Mouse (Mus musculus) heart, postnatal 4 days (tissue): Measurements from ENCODE around the gene Rtkn. TPM values are rescaled to one million over a fixed set of nuclear protein-coding genes. Genes with fewer than 3 reads are reported as not detected.
A peak's percentile ranks its signal among the peaks of the same experiment; 100 is the strongest.

Source experiments
- DNase-seq: peaks from one replicate; pipeline ENCODE4 v3.0.0; 2021
- total RNA-seq, 2 experiments: library from RNA; stranded (reverse); gene quantifications; 2 replicates each; pipeline ENCODE4 v1.2.3; 2021

Rtkn gene
- 10 to 100 TPM; 11.7 to 13.1 TPM for total RNA-seq

GRCm38 (mm10) chr6:83134951-83135513 is at the start of gene Rtkn:
Gene Rtkn (plus strand): TSS chr6:83135463.
- DNase-seq = no peak

DNA sequence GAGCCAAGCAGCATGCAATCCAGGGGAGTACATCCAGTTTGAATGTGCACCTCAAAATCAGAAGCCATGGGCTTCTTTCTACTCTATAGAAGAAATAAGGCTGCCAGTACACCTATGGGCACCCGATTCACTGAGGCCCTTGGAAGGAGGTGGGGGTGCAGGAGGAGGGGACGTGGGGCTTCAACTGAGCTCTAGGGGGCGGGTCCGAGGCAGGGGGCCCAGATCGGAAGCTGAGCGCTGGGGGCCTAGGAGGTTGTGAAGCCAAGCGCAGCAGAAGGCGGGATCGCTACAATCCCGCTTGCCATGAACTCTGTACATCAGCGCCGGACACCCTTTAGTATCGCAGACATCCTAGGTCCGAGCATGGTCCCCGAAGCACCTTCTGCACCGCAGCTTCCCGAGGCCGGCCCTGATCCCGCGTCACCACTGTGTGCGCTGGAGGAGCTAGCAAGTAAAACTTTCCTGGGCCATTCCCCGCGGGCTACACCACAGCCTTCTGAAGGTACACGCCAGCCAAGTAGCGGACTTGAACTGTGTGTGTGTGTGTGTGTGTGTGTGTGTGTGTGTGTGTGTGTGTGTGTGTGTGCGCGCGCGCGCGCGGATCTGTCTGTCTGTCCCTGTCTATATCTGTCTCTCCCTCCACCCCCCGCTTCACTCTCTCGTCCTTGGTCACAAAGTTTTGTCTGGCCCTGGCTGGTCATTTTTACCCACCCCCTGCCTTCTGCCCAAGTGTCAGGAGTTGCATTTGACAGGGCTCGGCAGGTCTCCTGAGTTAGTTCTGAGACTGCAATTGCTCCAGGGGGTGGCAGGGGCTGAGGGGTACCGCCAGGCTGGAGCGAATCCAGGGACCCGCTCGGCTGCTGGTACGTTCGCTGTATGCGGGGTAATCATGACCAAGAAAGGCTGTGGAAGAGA is 48.9 kb upstream of the Rtkn start, which contains the start of gene Lbx2:
Lbx2 (plus strand) TSS at position 247 of the 915 bp plus-strand sequence.
- DNase-seq = no peak

DNA sequence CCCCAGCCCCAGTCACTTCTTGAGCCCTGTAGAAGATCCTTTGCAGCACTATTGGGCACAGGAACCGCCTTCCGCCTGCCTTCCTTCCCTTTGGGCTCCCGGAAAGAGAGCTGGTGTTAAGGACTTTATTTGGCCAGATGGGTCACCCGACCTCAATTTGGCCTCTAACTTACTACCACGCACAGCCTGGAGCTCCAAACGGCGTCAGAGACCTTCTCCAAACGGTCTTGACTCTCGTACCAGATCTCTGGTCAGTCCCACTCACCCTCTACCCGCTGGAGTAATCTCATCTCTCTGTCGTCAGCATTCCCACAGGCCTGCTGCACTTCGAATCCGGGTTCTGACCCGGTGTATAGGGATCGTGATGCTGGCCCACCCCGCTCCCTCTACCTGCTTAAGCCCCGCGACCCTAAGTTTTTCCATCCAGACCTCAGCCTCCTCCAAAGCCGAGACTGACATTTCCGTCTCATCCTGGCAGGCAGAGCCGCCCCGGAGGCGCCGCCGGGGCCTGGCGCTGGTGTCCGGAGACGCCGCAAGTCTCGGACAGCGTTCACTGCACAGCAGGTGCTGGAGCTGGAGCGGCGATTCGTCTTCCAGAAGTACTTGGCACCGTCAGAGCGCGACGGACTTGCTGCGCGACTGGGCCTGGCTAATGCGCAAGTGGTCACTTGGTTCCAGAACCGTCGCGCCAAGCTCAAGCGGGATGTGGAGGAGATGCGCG is 47.9 kb upstream of the Rtkn start:
- DNase-seq = peak; percentile 27

DNA sequence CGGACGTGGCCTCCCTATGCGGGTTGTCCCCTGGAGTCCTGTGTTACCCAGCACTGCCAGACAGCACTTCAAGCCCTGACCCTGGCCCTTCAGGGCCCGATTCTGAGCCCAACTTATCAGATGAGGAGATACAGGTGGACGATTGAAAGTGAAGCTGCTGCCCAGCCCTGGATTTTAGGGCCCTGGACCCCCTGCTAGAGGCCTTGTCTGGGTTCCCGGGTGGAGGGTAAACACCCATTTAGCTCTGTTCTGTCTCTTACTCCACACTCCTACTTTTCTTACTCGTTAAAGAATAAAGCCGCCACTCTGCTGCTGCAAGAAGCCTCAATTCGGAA is 47.4 kb upstream of the Rtkn start:
- no peak for DNase-seq

GRCm38 (mm10) chr6:83092416-83093127 is 42.7 kb upstream of the Rtkn start:
- peak; percentile 41 for DNase-seq

- DNase-seq = no peak
Measured at GRCm38 (mm10) chr6:83095968-83096367, 39.3 kb upstream of the Rtkn start.

DNA sequence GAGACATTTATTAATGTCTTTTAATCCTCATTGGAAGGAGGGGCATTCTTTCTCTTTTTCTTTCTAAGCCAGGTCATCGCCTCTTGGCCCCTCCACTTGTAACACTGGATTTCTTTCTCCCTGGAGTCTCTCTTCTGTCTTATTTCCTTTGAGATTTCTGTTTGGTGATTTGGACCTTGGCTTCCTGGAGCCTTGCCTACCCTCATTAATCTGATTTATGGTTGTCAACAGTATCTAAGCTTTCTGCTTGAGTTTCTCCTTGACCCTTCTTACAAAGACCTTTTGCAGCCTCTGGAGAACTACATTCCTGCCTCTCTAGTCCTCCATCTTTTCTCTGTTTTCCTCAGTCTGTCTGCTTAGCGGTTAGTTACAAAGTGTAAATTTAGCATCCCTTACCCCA is 36.9 kb upstream of the Rtkn start:
- DNase-seq = no peak

DNA sequence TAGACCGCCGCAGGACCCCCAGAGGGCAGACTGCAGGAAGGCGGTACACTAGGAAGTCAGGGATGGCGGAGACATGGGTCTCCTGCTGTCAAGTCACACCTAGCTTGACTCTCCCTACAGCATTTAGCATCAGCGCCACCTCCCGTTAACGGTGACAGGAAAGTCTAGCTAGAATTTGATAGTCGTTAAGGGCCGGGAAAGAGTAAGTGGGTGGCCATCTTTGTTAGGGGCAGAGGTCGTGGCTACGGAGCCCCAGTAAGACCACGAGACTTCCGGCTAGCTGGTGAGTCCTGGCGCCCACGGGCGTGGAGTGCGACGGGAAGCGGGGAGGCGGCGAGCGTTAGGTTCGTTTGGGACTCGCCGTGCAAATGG is 34.0 kb upstream of the Rtkn start, which contains the start of the genes Ccdc142 and Gm42688:
Ccdc142 (plus strand) TSS at position 286 of the 372 bp plus-strand sequence.
Gm42688 (plus strand) TSS at position 302 of the 372 bp plus-strand sequence.
- peak; percentile 90 for DNase-seq

DNA sequence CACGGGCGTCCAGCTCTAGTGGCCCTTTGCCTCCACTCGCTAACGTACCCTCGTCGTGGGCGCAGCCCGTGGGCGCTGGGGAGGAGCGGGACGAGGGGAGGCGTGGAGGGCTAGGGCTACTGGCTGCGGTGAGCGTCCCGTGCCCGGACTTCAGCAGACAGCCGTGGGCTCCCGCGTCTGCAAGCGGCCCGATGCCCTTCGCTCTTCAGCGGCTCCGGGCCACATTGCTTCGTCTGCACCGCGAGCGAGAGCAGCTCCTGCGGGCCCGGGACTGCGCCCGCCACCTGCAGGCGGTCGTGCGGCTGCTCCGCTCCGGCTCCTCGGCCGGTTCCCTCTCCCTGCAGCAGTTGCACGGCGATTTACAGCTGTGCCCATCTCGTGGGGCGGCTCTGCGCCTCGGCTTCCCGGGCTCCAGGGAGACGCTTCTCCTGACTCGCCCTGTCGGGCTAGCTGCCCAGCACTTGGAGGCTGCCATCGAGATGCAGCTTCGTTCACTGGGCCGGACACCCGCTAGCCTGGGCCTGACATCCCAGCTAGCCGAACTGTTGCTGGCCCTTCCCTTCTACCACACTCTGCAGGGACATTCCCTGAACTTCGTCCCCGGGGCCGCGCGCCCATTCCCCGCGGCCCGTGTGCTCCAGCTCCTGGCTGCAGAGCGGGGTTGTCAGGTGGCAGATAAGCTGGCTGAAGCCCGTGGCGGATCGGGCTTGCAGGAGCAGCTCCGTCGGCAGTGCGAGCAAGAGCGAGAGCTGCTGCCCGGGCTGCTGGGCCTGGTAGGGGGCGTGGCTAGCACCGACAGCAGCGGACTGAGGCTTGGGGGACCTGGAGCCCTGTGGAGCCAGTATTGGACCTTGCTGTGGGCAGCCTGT is 33.3 kb upstream of the Rtkn start:
- DNase-seq = peak; percentile 70

- no peak for DNase-seq
Measured at GRCm38 (mm10) chr6:83103130-83103650, 32.1 kb upstream of the Rtkn start.

DNA sequence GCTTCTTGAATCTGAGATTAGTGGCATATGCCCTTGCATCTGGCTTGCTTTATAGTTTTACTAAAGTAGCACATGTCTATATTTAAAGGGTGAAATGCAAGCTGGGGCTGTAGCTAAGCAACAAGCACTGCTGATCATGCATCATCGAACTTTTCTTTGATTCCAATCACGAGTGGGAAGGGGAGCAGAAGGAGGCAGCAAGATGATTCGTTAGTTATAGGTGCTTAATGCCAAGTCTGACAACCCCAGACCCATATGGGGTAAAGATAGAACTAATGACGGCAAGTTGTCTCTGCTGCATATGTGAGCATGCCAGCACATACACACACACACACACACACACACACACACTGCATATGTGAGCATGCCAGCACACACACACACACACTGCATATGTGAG is 31.1 kb upstream of the Rtkn start:
- no peak for DNase-seq

GRCm38 (mm10) chr6:83107566-83108400 is 27.5 kb upstream of the Rtkn start:
- peak; percentile 88 for DNase-seq

- DNase-seq = peak; percentile 87
Measured at GRCm38 (mm10) chr6:83108762-83109668, 26.2 kb upstream of the Rtkn start, which contains the start of gene Mrpl53. Gene Mrpl53 (plus strand): TSS chr6:83109040.

GRCm38 (mm10) chr6:83111510-83112136 is 23.6 kb upstream of the Rtkn start:
- no peak for DNase-seq

- DNase-seq = peak; percentile 96
Measured at GRCm38 (mm10) chr6:83115011-83115671, 20.1 kb upstream of the Rtkn start, which contains the start of gene Mogs. Gene Mogs (plus strand): TSS chr6:83115496.

GRCm38 (mm10) chr6:83115682-83116372 is 19.4 kb upstream of the Rtkn start:
- DNase-seq = no peak
